ENCODE assay signal across 9 mouse cellular contexts in the genomic region with DNA sequence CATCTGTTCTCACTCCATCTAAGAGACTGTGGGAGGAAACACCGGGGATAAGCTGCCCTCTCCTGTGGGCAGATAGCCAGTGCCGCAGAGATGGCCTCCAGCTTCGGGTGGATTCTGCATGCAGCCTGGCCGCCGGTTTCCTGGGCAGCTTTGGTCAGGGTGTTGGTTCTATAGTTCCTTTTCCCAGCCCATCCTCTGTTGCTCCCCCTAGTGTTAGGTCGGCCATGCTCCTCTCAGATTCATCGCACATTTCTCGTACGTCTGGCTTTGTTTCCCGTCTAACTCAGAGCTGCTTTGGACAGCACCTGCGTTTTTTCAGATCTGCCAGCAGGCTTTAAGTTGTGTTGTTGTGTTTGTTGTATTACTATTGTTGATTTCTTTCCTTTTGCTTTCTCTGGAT. TPM values are rescaled to one million over a fixed set of nuclear protein-coding genes. Genes with fewer than 3 reads are reported as not detected.
DNase-seq lines count a peak whose midpoint lies in the region; ATAC-seq and TF ChIP-seq lines count a peak whose summit lies in the region.
"Had no signal": no experiment of that assay in that cellular context is flagged by ENCODE, and none has a peak within 500 bp of the region (broad histone marks: within the 10 kb centered on the region; RNA-seq: fewer than 3 reads in every experiment).

No protein-coding gene starts in this region.

- DNase-seq in cerebellum, adult 2 months, result no peak
- no peak for DNase-seq in cerebellum, adult 9-11 months
- DNase-seq in liver, result peak; percentile 38
- peak; percentile 70 for DNase-seq in embryo, embryonic 10 days (ENCODE audit: low spot score)
- DNase-seq in adrenal gland, postnatal 14 days, result no peak
- DNase-seq in right cerebral cortex, postnatal 36 days (ENCODE audit: low spot score in 2 of 2), result no peak

- H3K4me2 ChIP-seq in liver, embryonic 12.5 days, result no peak overlapping the region

- no peak overlapping the region for H3K4me3 ChIP-seq in cerebellum, adult 2 months (replicated peaks; ENCODE audit: insufficient read depth, low read depth, low read length)
- no peak overlapping the region for H3K4me3 ChIP-seq in liver, embryonic 12.5 days
- H3K4me3 ChIP-seq: erythroblast, embryonic 14.5 days had no signal

- no peak for ATAC-seq in liver, embryonic 12.5 days
- ATAC-seq in megakaryocyte-erythroid progenitor cell, adult 5-6 weeks (replicated peaks; ENCODE audit: low FRiP score, low TSS enrichment, poor library complexity, severe bottlenecking), result peak; percentile 70; the same call in 1 of the 2 replicates

- no peaks in the 10 kb centered on the region for H3K27me3 ChIP-seq in cerebellum, adult 2 months (ENCODE audit: control insufficient read depth, insufficient read depth, low read length)
- no peaks in the 10 kb centered on the region for H3K27me3 ChIP-seq in liver, embryonic 12.5 days (replicated peaks)

- no peak overlapping the region for H3K9ac ChIP-seq in liver, embryonic 12.5 days

- H3K9me3 ChIP-seq in liver, embryonic 12.5 days (replicated peaks), result no peaks in the 10 kb centered on the region

- 29% methylated on average over 11 of the region's 11 CpGs for WGBS in cerebellum, adult 2 months
- WGBS in liver, embryonic 12.5 days (ENCODE audit: insufficient replicate concordance), result 40% methylated on average over 11 of the region's 11 CpGs

- H3K36me3 ChIP-seq in liver, embryonic 12.5 days, result peaks cover 48% of the 10 kb centered on the region

- TF ChIP-seq CTCF in cerebellum, adult 2 months (IDR thresholded peaks at IDR 0.05; ENCODE audit: borderline replicate concordance, insufficient read depth, low read depth, low read length), result peak; percentile 45; the same call in 1 of the 2 replicates

- no peak for TF ChIP-seq POLR2A in cerebellum, adult 2 months (IDR thresholded peaks at IDR 0.05; ENCODE audit: borderline replicate concordance, insufficient read depth, low read length)

- no peak overlapping the region for H3K27ac ChIP-seq in cerebellum, adult 2 months (ENCODE audit: insufficient read depth, low read length)
- H3K27ac ChIP-seq in liver, embryonic 12.5 days, result no peak overlapping the region

- no peaks in the 10 kb centered on the region for H3K4me1 ChIP-seq in cerebellum, adult 2 months (ENCODE audit: control insufficient read depth, insufficient read depth, low read length)
- no peaks in the 10 kb centered on the region for H3K4me1 ChIP-seq in liver, embryonic 12.5 days

RNA-seq across cellular contexts. Expression of gene Trmt10b, which starts 11.1 kb away (rescaled TPM):
- polyA plus RNA-seq in cerebellum, adult 2 months (2012; rRNA removed), result 14.8 and 15.4 TPM in 2 replicates
- polyA plus RNA-seq in liver, embryonic 12.5 days (2016; fragmentation: Nextera tagmentation; extraction: Ambion mirVana), result 8.7 and 8.8 TPM in 2 replicates
- total RNA-seq in megakaryocyte-erythroid progenitor cell, adult 5-6 weeks (2014; fragmentation: Nextera tagmentation), result 10.8 and 17.8 TPM in 2 replicates
- total RNA-seq in megakaryocyte-erythroid progenitor cell, adult 5-6 weeks (2017), result 13.3 and 38.4 TPM in 2 replicates
- 12.0 and 13.4 TPM in 2 replicates for total RNA-seq in adrenal gland, postnatal 14 days (2021)

RNA-seq across cellular contexts. Expression of gene Dcaf10, which starts 33.9 kb away (rescaled TPM):
- 9.2 and 10.4 TPM in 2 replicates for polyA plus RNA-seq in cerebellum, adult 2 months (2012; rRNA removed)
- polyA plus RNA-seq in liver, embryonic 12.5 days (2016; fragmentation: Nextera tagmentation; extraction: Ambion mirVana), result 11.4 and 11.6 TPM in 2 replicates
- total RNA-seq in megakaryocyte-erythroid progenitor cell, adult 5-6 weeks (2014; fragmentation: Nextera tagmentation), result 13.6 and 19.7 TPM in 2 replicates
- total RNA-seq in megakaryocyte-erythroid progenitor cell, adult 5-6 weeks (2017), result 10.9 and 11.9 TPM in 2 replicates
- 24.9 and 28.2 TPM in 2 replicates for total RNA-seq in adrenal gland, postnatal 14 days (2021)

RNA-seq across cellular contexts. Expression of gene Exosc3, which starts 34.5 kb away (rescaled TPM):
- 23.3 and 26.1 TPM in 2 replicates for polyA plus RNA-seq in cerebellum, adult 2 months (2012; rRNA removed)
- 90.7 and 92.0 TPM in 2 replicates for polyA plus RNA-seq in liver, embryonic 12.5 days (2016; fragmentation: Nextera tagmentation; extraction: Ambion mirVana)
- 65.2 and 87.8 TPM in 2 replicates for total RNA-seq in megakaryocyte-erythroid progenitor cell, adult 5-6 weeks (2014; fragmentation: Nextera tagmentation)
- total RNA-seq in megakaryocyte-erythroid progenitor cell, adult 5-6 weeks (2017), result 230 and 240 TPM in 2 replicates
- total RNA-seq in adrenal gland, postnatal 14 days (2021), result 36.1 and 38.6 TPM in 2 replicates

Comparison
In these comparisons a context has a peak if more than half of its experiments do, and no peak if none do; other contexts are left out.
1. DNase-seq: peak in liver (single experiment) and embryo, embryonic 10 days (single experiment); none in cerebellum, adult 2 months (0 of 2), cerebellum, adult 9-11 months (single experiment), adrenal gland, postnatal 14 days (single experiment) and right cerebral cortex, postnatal 36 days (0 of 2).